Mouse (Mus musculus) spleen, postnatal 14 days (tissue): ENCODE data around the gene Car3.
"Not testable (repeated sequence)": the region's sequence is repeated elsewhere in the genome, so short reads cannot be mapped to it uniquely, and the experiment has no call there.

Experiments
- DNase-seq, 2 experiments: peaks; one replicate each; pipeline ENCODE4 v3.0.0; 2021 to 2022; ENCODE audit warnings: low spot score in 2 of 2

Car3 gene

GRCm38 (mm10) chr3:14863022-14863711 is at the start of gene Car3:
Gene Car3 (plus strand): TSS chr3:14863512.
- no peak for DNase-seq

GRCm38 (mm10) chr3:14815396-14815795 is 47.9 kb upstream of the Car3 start:
- DNase-seq = not testable (repeated sequence)

GRCm38 (mm10) chr3:14819844-14820504 is 43.3 kb upstream of the Car3 start:
- no peak for DNase-seq

- no peak for DNase-seq
These were observed 34.4 kb upstream of the Car3 start for GRCm38 (mm10) chr3:14828896-14829295.

- DNase-seq = no peak
These were observed 32.0 kb upstream of the Car3 start for GRCm38 (mm10) chr3:14831219-14831835.

GRCm38 (mm10) chr3:14832766-14833165 is 30.5 kb upstream of the Car3 start:
- DNase-seq = no peak

- DNase-seq = no peak
These were observed 24.4 kb upstream of the Car3 start for GRCm38 (mm10) chr3:14838936-14839335.

- DNase-seq = no peak
These were observed 23.7 kb upstream of the Car3 start for GRCm38 (mm10) chr3:14839466-14840118.

GRCm38 (mm10) chr3:14848587-14849254 is 14.6 kb upstream of the Car3 start:
- DNase-seq = no peak

GRCm38 (mm10) chr3:14853966-14854365 is 9.3 kb upstream of the Car3 start:
- no peak for DNase-seq

GRCm38 (mm10) chr3:14854446-14854845 is 8.9 kb upstream of the Car3 start:
- DNase-seq = no peak

- no peak for DNase-seq
These were observed 5.4 kb upstream of the Car3 start for GRCm38 (mm10) chr3:14857874-14858273.

GRCm38 (mm10) chr3:14860291-14860690 is 3.0 kb upstream of the Car3 start:
- DNase-seq = no peak

- DNase-seq = no peak
These were observed 2.1 kb upstream of the Car3 start for GRCm38 (mm10) chr3:14861165-14861564.

GRCm38 (mm10) chr3:14861787-14862186 is 1.5 kb upstream of the Car3 start:
- DNase-seq = no peak

- DNase-seq = no peak
These were observed 674 bp upstream of the Car3 start for GRCm38 (mm10) chr3:14862654-14863021.

GRCm38 (mm10) chr3:14863922-14864321 is 610 bp downstream of the Car3 start:
- DNase-seq = no peak

- DNase-seq = no peak
These were observed 2.6 kb downstream of the Car3 start for GRCm38 (mm10) chr3:14865941-14866340.

- DNase-seq = peak; percentile 60 to 78
These were observed 6.5 kb downstream of the Car3 start for GRCm38 (mm10) chr3:14869779-14870178.

GRCm38 (mm10) chr3:14870528-14870927 is 7.2 kb downstream of the Car3 start:
- no peak for DNase-seq

GRCm38 (mm10) chr3:14871386-14871785 is 8.1 kb downstream of the Car3 start:
- DNase-seq = peak in 1 of 2 experiments; percentile 33
